Mouse (Mus musculus): Measurements from ENCODE around the gene Sh2b2. TPM values are rescaled to one million over a fixed set of nuclear protein-coding genes. Genes with fewer than 3 reads are reported as not detected.

The Sh2b2 gene
- 4.3 and 8.7 TPM in 2 replicates for total RNA-seq (2017)

DNA sequence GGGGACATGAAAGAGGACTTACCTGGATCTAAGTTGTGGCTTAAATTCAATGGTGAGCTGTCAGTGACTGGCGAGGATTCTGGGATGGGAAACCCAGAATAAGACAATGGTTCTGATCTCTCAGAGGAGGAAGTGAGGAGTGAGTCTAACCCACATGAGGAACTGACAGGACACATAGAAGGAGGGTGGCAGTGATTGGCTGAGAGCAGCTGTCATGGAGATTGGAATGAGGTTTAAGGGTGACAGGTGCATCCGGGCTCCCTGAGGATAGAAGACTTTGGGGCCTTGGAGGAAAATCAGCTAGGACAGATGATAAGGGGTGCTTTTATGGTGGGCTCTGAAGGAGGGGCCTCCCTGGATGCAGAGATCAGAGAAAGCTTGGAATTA lies at the start of gene Sh2b2:
Gene Sh2b2, minus strand, starts transcription at position 105 of the 387 bp plus-strand sequence.
- ATAC-seq (replicated peaks; ENCODE audit: low read depth, poor library complexity, severe bottlenecking): peak; percentile 55

DNA sequence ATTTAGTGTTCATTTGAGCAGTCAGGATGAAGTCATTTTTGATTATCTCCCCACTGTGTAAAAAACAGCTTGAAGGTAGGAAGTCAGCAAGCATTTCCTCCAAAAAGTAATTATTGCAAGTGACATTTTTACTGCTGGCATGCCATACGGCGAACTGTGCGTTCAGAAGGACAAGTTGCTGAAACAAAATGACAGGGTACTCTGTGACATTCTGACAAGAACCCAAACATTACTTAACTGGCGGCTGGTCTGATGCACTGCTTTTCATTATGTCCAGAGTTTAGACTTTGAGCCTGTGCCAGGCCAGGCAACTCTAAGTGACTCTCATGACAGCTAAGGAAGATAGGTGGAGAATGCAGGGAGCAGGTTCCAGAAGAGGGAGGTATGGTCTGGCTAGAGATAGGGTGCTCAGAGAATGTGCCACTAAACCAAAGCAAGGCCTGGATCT lies 46.6 kb upstream of the Sh2b2 start:
- no peak for ATAC-seq (replicated peaks; ENCODE audit: low read depth, poor library complexity, severe bottlenecking)

DNA sequence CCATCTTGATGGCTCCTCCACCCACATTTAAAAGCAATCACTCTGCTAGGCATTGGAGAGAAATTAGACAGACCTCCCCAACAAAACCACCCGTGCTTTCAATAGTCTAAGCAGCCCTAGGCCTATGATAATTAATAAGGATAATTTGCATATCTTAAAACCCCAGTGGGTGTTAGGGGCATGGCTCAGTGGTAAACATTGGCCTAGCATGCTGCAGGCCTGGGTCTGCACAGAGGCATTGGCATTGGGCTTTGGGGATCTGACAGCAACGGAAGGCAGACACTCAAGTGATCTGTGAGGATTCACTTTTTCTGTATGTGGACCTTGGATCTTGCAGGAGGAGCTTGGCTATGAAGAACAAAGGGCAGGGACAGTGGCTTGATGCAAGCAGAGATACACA lies 46.0 kb upstream of the Sh2b2 start:
- ATAC-seq (replicated peaks; ENCODE audit: low read depth, poor library complexity, severe bottlenecking): no peak

DNA sequence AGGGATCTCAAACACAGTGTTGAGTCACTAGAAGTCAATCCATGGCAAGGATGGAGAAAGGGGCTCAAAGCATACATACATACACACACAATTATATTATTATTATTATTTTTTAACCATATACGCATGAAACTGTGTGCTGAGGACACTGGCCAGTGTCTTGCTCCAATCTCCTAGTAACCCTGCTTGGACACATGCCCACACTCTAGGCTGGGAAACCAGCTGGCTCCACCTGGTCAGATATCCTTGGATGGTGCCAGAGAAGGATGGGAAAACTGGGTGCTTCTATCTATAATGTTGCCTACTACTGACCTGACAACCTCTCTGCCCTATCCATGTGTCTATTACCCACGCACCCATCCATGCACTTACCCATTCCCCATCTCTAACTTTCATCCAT lies 45.2 kb upstream of the Sh2b2 start:
- no peak for ATAC-seq (replicated peaks; ENCODE audit: low read depth, poor library complexity, severe bottlenecking)

DNA sequence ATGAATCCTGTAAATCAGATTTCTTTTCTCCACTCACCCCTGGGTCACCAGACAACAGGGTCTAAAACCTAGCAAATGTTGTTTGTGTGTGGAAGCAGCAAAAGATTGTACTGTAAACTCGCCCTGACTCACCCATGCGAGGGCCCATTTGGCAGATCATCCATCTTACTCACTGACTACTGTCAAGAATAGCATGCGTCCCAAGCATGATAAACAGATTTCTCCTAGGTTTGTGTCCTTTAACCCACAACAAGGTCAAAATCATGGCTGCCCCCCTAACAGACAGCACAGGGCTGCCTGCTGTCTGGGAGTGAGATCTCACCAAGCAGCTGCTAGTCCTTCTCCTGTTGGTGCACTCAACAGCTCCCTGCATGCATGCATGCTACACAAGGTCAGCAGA lies 43.4 kb upstream of the Sh2b2 start:
- no peak for ATAC-seq (replicated peaks; ENCODE audit: low read depth, poor library complexity, severe bottlenecking)

DNA sequence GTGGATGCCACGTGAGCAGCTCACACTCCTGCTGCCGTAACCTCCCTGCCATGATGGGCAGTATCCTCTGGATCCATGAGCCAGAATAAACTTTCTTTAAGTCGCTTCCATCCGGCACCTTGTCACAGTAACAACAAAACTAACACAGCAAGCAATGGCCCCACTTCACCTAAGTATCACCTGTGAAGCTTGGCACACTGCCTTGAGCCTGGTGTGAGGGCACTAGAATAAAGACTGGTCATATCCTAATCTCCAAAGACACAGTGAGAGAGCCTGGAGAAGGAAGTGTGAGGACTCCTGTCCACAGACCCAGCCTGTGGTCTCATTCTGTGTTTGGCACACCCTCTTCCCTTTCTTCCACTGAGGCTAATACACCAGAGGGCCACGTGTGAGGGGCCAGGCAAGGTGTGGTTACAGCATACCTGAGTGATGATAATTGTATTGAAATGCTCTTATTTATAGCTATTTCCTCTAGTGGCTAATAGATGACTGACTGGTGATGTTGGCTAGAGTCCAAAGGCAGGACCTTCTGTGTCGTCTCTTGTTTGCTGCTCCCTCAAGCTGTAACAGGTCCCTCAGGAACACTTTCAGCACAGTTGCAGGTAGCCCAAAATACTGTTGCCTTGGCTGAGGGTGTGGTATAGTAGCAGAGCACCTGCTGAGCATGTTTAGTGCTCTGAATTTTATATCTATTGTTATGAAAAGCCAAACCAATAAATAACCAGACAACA lies 42.2 kb upstream of the Sh2b2 start:
- no peak for ATAC-seq (replicated peaks; ENCODE audit: low read depth, poor library complexity, severe bottlenecking)

DNA sequence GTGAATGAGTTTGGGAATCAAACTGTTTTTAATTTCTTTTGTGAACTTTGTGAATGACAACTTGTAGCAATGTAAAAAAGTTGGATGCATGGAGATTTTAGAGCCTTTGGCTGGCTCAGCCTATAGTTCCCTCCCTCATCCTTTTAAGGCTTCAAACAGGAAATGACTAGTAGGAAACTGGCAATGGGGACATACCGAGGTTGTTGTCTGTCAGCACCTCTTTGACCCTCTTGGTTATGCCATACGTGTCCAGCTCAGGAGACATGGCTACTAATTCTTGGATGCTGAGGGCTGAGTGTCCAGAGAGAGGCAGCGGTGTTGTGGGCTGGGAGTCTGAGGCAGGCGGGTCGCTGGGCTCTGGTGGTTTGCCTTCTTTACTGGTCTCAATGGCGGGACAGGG lies 40.2 kb upstream of the Sh2b2 start:
- no peak for ATAC-seq (replicated peaks; ENCODE audit: low read depth, poor library complexity, severe bottlenecking)

DNA sequence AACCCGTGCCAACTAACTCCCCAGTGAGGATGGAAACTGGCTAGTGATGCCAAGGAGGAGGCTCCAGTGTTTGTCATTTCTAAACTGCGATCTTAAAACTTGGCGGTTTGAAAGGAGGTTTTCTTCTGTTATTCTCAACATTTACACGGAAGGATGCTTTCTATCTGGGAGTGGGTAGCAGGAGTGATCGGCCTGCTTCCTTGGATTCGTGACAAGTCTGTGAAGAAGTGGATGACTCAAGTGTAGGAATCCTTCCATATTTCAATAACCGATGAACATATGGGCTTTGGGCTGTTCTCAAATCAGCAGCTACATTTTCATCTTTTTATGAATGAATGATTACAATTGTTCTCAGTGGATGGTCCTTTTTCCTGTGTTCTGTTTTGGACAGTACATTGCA lies 38.8 kb upstream of the Sh2b2 start:
- no peak for ATAC-seq (replicated peaks; ENCODE audit: low read depth, poor library complexity, severe bottlenecking)

DNA sequence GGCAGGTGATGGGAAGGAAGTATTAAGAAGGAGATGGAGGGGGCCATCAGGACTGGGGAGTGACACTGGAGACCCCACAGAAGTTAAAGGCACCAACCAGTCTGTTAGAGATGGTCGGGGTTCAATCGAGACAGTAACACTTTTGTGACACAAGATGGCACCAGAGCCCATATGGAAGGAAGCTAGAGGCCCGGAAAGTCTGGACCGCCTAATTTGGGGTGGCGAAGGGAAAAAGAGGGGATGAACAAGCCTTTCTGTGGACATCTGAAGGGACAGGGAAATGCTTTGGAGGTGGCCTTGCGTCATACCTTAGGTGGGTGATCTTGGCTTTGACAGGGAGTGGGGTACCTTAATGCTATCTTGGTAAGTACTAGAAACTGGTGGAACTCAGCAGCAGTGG lies 35.0 kb upstream of the Sh2b2 start:
- no peak for ATAC-seq (replicated peaks; ENCODE audit: low read depth, poor library complexity, severe bottlenecking)

DNA sequence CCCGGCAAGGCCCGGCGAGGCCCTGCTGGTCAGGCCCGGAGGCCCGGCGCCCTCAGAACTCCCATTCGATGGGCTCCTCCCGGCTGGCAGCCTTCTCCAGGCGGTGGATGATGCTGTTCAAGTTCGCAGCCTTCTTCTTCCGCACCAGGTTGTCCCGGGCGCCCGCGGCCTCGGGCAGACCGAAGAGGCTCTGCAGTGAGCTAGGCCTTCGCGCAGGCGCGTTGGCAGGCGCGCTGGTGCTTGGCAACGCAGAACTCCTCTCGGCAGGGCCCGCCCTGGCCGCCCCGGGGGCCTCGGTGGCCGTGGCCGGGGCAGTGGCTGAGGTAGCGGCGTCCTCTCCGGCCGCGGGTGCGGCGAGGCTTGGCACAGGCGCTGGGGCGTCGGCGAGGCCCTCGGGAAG lies 28.4 kb upstream of the Sh2b2 start:
- ATAC-seq (replicated peaks; ENCODE audit: low read depth, poor library complexity, severe bottlenecking): no peak

DNA sequence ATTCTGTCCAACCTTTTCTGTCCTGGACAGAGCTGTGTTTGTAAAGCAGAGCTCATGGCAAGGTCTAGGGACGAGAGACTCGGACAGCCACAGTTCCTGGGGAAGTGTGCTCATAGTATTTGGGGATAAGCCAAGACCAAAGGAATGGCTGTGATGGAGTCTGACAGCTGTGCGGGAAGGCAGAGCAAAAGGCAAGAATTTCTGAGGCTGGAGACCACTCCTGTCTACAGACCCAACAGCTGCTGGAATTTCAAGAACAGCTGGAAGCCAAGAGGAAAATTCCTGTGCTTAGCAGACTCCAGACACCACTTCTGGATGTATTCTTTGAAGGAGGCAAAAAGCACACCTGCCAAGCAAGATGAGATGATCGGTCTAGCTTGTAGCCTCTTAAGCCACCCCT lies 23.6 kb upstream of the Sh2b2 start:
- ATAC-seq (replicated peaks; ENCODE audit: low read depth, poor library complexity, severe bottlenecking): no peak

DNA sequence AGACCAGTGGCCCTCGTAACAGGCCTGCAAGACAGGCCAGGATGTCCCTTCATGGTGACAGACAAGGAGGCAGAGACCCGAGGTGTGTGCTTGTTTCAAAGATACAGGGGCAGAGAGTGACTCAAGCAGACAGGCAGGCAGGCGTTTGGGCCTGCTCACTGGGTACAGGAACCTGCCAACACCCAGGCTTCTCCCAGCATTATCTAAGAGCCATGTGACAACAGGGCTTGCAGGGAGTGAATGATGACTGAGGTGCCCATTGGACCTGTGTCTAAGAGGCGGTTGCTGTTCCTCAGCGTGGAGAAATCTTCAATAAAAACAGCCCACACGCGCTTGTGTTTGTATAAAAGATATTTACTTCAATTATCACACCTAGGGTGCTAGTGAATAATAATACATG lies 19.7 kb upstream of the Sh2b2 start:
- ATAC-seq (replicated peaks; ENCODE audit: low read depth, poor library complexity, severe bottlenecking): no peak

DNA sequence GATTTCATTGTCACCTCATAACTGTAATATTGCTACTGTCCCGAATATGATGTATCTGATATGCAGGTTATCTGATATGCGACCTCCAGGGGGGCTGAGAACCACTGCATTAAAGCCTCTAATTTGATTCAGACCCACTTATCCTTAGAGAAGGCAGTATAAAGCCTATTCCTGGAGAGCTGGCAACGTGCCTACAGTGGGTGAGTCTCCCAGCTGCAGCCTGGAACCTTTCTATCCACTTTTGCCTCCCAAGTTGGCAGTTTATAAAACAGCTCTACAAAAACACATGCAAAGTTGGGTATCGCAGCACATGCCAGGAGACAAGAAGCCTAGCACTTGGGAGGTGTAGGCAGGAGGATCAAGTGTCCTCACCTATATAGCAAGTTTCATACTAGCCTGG lies 17.0 kb upstream of the Sh2b2 start:
- no peak for ATAC-seq (replicated peaks; ENCODE audit: low read depth, poor library complexity, severe bottlenecking)

DNA sequence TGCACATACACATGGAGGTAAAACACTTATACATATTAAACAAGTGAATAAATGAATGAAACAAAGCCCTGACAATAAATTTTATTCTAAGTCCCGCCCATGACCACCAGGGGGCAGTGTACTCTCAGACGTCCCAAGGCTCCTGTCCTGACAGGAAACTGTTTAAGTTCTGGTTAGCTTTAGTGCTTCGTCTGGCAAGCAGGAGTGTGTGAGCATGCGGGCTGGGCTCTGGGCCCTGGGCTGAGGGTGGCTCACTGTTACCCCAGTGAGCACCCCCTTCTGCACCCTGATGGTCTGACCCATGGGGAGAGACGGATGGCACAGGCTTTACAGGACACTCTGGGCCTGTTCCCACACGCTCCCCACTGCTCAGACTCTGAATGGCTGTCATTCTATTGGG lies 12.6 kb upstream of the Sh2b2 start:
- ATAC-seq (replicated peaks; ENCODE audit: low read depth, poor library complexity, severe bottlenecking): peak; percentile 81

DNA sequence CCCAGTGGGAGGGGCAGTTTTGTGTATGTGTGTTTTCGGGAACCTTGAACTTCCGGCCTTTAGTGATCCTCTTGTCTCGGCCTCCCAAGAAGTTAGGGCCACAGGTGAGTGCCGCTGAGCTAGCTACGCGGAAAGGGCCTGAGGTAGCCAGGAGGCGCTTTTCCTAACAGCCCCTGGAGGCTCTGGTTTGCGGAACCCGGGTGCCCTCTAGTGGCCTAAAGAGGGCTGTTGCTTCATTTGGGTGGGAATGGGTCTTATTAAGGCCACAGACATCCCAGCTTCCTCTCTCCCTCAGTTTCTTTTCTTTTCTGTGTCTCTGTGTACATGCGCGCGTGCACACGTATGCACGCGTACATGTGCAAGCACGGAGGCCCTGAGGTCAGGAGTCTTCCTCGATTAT lies 6.5 kb upstream of the Sh2b2 start:
- peak; percentile 72 for ATAC-seq (replicated peaks; ENCODE audit: low read depth, poor library complexity, severe bottlenecking)

DNA sequence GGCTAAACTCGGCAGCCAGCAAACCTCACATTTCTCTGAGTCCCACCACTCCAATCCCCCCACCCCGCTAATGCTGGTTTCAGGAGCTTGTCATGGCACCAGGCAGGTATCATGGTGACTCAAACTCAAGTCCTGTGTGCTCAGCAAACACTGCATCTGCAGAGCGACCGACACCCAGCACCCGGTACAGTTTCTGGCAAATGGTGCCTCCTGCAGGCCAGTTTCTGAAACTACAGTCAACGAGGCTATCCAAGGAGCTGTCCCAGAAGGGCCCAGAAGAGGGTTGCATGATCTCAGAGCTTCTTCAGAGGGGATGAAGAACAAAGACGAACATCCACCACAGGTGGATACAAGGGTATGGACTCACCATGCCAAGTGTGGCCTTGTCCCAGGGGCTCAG lies 4.6 kb upstream of the Sh2b2 start:
- no peak for ATAC-seq (replicated peaks; ENCODE audit: low read depth, poor library complexity, severe bottlenecking)

DNA sequence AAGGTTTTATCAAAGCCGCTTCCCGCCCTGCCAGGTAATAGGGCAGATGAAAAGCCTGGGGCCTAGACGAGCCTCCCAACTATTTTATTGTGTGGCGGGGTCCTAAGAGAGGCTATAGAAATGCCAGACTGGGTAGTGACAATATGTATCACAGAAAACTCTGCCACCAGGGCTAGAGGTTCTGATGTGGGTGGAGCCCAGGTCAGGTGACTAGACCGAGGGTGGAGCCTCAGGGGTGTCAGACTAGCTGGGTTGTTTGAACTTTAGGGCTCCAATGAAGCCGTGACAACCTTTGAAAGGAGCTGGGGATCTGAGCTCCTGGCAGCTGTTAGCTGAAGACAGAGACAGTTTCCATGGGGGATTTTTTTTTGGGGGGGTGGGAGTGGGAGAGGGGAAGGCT lies 2.1 kb upstream of the Sh2b2 start:
- no peak for ATAC-seq (replicated peaks; ENCODE audit: low read depth, poor library complexity, severe bottlenecking)

DNA sequence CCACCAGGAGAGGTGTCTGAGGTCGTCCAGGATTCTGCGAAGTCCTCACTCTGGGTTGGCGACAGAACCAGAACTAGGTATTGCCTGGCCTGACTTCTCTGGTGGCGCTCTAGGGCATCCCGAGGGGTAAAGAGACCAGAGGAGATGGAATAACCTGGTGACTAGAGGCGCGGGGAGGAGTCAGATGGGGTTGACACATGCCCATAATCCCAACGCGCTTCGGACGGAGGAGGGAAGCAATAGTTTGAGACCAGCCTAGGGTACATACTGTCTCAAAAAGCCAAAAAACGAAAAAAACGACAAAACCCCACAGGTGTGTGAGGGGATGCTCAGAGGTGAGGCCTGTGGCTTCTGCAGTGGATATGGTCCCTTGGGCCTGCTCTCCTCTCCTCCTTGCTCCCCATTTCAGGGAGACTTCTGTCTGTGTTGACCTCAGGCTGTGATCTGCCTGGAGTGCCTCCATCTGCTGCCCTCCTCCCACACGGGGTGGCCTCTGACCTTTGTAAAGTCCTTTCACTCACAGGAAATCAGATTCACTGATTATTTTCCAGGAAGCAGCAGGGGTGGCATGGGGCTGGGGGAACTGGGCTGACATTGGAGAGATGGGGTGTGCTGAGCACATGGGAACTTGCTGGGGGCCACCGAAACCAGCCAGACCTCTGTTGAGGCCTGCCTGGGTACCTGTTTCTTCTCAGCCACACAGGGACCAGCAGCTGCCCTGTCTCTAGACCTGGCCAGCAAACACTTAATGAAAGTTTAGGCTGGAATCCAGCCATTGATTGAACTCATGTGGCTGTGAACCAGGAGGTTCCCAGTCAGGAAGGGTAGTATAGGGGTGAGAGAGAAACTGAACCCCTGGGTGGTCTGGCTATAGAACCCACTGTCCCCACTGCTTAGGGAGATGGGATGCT lies 560 bp downstream of the Sh2b2 start:
- no peak for ATAC-seq (replicated peaks; ENCODE audit: low read depth, poor library complexity, severe bottlenecking)

DNA sequence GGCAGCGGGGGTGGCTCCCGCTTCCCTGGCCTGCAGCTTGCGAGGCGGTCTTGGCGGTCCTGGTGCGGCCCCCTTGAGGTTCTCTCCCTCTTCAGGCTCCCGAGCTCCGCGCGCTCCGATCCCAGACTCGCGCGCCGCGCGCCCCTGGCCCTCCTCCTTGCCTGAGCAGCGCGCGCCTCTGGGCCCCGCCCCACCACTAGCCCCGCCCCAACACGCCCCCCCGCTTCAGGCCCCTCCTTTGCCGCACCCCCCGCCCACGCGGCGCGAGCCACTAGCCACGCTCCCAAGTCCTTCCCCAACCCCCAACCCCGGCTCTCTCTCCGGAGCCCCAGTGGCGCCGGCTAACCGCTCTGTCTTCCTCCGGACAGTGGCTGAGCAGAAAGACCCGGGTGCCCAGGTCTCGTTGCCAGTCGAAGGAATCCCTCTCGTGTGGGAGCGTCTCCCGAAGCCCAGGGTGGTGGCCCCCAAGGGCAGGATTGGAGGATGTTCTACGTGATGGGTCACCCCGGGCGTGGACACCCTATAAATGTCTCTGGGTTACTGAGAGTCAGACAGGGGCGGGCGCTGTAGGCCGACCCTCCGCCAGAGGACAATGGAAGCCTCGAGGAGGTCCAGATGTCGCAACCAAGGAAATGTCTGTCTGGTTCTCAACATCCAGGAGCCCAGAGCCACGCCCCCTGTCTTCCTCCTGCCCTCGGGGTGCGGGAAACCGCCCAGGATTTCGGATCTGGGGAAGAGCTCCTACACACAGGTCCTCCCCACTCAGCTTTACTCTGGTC lies 1.4 kb downstream of the Sh2b2 start:
- ATAC-seq (replicated peaks; ENCODE audit: low read depth, poor library complexity, severe bottlenecking): peak; percentile 52

DNA sequence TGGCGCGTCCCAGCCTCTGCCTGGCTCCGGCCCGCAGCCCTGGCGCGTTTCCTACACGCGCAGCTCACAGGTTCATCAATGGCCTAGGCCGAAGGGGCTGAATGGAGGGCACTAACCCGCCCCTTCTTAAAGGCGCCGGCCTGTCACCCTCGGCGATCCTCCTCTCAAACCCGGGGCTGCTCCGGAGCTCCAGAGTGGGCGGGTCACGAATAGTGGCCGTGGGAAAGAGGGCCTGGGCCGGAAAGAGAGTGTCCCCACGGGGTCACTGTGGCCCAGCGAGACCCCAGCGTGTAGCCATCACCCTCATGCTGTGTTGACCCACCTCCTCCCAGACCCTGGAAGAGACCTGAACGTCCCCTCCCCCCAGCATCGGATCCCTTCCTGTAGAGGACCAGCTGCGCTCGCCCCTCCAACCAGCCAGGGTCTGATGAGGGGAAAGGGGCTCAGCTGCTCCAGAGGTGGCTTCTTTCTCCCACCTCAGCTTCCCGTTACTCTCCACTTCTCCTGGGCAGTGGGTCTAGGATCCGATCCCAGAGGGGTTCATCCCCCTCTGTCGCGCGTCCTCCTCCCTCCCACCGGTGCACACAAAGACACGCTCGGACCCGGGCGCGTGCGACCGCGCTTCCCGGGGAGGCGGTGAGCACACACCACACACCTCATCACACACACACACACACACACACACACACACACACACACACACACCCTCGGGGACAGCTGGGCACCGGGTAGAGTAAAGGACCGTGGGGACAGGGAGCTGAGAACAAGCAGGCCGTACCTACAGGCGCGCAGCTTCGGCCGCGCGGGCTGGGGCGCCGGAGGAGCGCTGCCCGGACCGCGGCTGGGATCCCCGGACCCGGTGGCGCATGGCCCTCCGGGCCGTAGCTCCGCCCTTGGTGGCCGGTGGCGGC lies 2.2 kb downstream of the Sh2b2 start:
- peak; percentile 1; the same call in 1 of the 2 replicates for ATAC-seq (replicated peaks; ENCODE audit: low read depth, poor library complexity, severe bottlenecking)
